Mouse (Mus musculus) megakaryocyte progenitor cell, adult 5-6 weeks (primary cell): ENCODE measurements around the gene Ip6k3. TPM values are rescaled to one million over a fixed set of nuclear protein-coding genes. Genes with fewer than 3 reads are reported as not detected.

Source experiments
- ATAC-seq: replicated peaks from 2 replicates; pipeline ENCODE4 v1.8.0; 2016; ENCODE audit warnings: mild to moderate bottlenecking, moderate TSS enrichment, inconsistent platforms; ENCODE audit not compliant: poor library complexity
- total RNA-seq, 2 experiments: library from RNA; stranded (forward) in 1 of 2; stranded (reverse) in 1 of 2; fragments of 157-497, 149-512 nt in 1 of 2; fragments of 200-1000 nt in 1 of 2; gene quantifications; 2 replicates each; pipeline versions ENCODE4 v1.2.3 to v1.2.4; 2015 to 2017

The Ip6k3 gene
- total RNA-seq, 2 experiments from 2014 or later = not detected

DNA sequence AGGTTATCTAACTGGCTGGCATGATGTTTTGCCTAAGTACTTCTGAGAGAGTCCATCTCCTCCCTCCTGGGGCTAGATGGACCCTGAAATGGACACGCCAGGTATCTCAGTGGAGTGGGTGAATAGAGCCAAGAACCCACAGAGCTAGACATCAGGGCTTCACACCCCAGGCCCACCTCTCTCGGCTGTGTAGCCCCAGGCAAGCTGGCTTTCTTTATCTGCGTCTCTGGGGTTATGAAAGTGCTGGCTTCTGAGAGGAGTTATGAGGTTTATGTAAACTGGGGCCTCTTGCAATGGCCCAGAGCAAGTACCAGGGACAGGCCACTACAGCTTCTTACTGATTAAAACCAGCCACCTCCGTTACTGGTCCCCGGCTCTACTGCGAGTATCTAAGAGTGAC, 12.7 kb downstream of the Ip6k3 start:
- no peak for ATAC-seq

DNA sequence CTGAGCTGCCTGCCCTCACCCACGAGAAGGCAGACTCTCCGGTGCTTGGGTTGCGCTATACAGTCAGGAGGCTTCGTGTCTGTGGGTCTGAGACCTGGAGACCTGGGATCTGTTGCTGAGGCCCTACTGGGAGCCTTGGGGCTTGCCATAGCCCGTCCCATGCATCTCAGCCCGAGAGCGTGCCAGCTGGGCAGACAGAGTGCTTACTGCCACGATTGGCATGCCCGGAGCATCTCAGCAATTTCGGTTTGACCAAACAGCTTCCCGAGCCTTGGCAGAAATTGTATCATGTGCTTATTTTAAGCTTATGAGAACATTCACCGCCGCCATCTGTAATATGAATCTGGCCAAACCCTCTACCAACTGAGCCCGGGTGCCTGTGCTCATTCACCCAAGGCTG, 13.3 kb downstream of the Ip6k3 start:
- ATAC-seq = no peak

DNA sequence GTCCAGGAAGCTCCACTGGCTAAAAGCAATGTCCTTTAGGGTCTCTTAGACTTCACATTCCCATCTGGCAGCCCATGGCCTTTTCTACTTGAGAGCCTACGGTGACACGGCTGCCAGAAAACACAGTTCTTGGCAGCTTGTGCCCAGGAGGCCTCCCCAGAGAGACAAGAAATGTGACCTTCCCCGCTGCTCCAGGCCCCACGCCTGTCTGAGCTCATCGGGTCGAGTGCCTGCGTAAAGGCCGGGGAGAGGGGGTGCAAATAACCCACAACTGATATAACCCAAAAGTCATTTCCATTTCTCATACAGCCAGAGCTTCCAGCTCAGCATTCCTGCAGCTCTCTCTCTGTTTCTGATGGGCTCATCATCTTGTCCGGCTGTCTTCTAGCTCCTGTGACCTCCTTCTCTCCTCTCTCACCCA, 13.8 kb downstream of the Ip6k3 start:
- ATAC-seq = no peak

DNA sequence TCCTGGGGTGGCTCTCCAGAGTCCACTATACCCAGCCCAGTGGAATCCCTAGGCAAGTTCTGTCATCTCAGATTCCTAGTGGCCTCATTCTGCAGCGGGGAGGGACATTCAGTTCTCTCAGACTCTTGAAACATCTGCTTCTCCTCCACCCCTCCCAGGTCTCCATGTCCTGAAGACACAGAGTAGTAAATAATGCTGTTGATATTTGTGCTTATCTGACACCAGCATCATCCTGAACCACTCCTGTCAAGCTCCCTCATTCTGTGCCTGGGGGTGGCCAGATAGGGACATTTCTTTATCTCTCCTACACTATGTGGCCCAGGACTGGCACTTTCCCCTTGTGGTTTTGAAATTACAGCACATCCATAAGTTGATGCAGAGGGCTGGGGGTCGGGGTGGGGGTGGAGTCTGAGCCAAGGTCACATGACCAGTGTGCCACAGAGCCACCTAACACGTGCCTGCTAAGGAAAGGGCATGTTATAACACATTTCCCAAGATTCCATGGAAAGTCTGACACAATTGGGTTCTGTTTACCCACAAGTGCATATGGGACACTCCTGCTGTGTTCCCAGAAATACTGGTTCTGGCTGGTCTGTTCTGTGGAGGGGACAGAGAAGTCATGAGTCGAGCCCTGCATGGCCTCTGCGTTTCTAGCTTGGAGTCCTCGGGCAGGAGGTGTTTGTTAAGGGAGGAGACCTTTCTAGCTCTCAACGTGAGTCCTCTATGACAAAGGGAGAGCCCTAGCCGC, 14.4 kb downstream of the Ip6k3 start:
- ATAC-seq = peak; percentile 91

DNA sequence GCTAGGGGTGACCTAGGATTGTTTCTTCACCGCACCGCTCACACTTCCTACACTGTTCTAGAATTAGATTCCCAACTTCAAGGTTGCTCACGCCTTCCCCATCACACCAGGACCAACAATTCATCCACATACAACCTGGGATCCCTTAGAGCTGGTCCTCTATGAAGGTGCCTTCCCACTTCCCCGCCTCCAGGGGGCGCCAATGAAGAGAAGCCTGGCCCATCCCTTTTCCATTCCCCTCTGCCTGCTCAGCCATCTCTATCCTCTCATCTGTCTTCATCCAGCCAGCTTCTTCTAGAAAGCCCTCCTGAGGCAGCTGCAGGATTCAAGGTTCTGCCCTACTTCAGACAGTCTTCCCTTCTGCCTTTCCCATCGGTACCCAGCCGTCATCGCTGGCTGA, 16.2 kb downstream of the Ip6k3 start:
- ATAC-seq = peak; percentile 40; the same call in 1 of the 2 replicates

DNA sequence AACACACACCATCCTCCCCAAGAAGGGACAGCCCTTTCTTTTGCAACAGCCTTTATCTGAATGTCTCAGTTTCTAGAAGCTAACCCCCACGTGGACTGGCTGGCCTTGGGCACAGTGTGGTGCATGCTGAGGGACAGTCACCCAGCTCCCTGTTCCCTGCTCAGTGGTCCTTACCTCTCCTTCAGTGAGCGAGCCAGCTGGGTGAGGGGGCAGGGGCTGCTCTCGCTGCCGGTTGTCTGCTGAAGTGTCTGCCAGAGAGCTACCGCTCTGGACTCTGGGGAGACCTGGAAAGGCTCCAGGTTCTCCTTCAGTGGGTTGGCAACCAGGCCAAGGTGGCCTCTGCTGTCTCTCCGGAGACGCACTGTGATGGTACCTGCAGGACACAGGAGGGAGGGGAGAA, 16.7 kb downstream of the Ip6k3 start:
- no peak for ATAC-seq

DNA sequence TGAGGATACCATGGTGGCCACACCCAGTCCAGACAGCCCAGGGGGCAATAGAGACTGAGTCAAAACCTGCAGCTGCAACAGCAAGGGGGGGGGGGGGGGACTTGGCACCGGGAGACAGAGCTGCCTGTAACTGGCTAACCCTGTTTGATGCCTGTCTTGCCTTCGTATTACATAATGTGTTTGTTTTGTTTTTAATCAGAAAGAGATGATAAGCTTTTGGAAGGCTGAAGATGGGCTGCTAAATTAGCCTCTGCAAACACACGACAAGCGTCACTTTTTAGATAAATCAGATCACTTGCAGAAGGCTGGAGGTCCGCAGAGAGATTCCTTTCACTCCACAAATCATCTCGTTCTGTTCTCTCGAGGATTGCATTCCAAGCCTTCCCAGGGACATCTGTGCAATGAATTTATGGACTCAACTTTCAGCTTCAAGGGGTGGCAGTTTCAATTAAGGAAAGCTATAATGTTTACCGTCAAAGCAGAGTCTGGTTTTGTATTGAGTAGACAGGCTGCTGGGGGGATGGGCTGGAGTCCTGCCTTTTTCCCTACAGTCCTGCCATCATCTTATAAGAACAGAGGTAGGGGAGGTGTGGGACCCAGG, 21.2 kb downstream of the Ip6k3 start:
- ATAC-seq = no peak

DNA sequence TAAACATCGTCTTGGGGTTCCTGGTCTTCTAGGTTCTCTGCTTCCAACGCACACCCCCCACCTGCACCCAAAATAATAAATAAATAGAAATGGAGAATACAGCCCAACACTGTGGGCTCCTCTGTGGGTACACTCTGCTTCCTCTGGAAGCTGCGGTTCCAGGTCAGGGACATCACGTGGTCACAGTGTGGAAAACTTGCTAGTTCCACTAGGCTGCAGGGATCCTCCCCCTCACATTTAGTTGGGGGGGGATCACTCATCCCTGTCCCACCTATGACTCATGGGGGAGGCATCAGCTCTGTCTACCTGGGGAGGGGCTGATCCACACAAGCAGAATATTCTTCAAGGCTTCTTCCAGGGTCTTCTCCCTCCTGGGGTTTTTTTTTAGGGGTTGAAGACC, 23.4 kb downstream of the Ip6k3 start:
- ATAC-seq = no peak

DNA sequence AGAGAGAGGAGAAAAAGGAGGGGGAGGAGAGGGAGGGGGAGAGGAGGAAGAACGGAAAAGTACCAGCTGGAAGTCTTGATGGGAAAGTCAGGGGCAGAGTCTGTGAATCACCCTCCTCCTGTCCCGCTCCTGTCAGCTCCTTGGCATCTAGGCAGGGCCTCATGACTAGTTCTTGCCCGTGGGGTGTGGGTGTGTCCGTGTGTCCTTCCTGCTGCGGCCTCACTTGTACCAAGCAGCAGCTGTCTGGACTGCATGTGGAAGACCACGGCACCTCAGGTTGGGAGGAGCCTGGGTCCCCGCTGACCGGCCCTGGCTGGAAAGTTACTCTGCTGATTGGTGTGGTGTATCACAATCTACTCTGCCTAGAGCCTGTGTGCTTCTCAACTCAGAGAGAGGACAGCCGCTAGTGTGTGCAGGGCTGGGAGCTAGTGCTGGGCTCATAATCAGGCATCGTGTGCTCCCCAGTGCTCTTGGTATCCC, 25.6 kb downstream of the Ip6k3 start:
- no peak for ATAC-seq

DNA sequence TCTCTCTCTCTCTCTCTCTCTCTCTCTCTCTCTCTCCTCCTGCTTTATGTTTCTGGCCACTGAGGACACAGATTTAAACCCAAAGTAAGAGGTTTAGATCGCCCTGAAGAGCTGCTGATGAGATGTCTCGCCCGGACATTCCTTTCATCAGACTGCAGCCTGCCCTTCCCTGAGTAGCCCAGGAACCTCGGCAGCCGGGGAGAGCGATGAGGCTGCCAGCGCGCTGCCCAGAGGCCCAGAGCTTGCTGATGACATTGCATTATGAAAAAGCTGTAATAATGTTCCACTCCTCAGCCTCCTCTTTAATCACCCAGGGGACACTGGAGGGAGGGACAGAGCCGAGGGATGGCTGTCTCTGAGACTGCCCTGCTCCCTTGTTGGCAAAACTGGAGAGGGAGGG, 27.3 kb downstream of the Ip6k3 start:
- ATAC-seq = no peak

DNA sequence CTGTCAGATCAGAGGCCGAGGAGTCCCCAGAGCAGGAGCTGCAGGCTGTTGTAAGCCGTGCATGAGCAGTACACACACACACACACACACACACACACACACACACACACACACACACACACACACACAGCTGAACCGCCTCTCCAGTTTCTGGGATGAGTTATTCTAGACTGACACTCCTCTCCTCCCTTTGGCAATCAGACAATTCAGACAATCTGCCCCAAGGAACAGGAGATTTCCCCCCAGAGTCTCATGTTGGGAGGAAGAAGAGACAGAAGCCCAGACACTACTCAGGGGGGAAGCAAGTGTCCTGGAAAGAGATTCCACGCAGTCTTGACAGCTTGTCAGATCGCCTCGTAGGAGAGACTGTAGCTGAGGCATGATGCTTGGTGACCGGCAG, 28.3 kb downstream of the Ip6k3 start:
- no peak for ATAC-seq

DNA sequence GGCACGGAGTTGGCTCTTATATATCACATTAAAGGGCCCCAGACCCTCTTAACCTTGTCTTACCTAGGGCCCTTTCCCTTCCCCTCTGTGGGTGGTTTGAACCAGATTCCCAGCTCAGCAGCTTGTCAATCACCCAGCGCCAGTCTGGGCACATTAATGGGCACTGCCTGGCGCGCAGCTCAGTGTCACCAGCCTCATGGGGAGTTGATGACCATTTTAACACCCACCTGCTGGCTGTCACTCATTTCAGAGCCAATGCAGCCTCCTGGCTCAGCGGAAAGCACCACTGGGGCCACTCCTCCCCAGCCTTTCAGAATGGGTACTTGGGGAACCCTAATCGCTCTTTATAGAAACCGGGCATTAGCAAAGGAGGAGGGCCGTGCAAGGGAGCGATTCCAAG, 29.2 kb downstream of the Ip6k3 start:
- ATAC-seq = no peak

DNA sequence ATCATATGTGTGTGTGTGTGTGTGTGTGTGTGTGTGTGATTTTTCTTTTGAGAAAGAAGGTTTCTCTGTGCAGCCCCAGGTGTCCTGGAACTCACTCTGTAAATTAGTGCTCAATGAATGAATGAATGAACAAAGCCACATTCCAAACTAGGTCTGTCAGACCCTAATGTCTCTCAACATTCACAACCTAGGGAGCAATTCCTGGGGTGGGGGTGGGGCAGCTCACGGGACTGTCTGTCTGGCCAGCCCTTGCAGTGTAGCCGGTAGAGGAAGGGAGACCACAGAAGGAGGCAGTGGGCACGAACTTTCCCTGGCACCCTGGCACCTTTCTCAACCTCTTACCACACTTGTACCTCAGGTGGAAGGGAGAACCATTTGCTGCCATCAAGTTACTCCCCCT, 32.9 kb downstream of the Ip6k3 start:
- no peak for ATAC-seq

DNA sequence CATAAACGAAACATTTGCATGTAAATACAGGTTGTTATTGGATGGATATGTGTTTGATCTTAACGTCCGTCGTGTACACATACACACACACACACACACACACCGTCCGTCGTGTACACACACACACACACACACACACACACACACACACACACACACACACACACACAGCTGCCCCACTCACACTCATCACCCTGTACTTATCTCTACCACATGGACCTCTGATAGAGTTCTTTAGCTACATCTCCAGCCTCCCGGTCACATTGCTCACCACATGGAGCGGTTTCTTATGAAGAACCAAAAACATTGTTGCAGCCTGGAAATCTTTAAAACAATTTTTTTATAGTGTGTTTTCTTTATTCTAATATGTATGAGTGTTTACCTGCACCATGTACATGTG, 33.4 kb downstream of the Ip6k3 start:
- ATAC-seq = peak; percentile 21; the same call in 1 of the 2 replicates

DNA sequence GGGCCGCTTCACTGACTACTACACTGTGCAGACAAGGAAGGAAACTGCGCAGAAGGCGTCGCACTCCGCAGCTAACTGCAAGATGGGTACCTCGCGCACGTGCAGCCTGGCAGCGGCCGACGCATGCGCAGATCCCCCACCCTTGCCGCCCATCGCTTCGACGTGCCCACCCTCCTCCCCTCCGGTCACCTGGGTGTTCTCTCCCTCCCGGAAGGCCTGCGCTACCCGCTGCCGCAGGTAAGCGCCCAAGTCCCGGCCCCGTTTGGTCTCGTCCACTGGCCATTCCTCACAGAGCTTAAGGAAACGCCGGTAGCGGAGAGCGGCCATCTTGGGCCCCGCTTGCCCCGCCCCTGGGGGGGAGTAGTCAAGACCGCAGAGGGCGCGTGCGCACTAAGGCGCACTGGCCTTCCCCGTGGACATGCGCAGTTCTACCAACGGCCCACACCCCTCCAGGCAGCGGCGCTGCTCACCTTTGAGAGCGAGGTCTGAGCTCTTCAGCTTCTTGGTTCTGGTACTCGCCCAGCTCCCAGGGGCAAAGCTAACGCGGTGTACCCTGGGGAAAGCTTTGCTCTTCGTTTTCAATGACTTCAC, 33.9 kb downstream of the Ip6k3 start, which contains the start of gene Uqcc2:
TSS of gene Uqcc2 (minus strand) at position 366 of the 591 bp plus-strand sequence.
- ATAC-seq = peak; percentile 88

DNA sequence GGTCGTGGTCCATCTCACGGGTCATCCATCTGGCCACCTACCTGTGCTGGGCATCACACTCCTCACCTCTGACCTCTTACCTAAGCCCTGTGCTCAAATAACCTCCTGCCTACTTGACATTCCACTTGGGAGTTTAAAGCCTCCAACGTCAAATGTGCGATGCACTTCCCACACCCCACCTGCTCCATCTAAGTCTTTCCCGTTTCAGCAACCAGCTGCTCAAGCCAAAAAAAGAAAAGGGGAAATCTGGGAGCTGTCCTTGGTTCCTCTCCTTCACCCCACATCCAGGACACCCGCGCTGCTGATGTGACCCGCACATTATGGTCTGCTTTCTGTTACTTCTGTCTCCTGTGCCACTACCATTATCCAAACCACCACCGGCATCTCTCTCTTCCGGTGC, 35.4 kb downstream of the Ip6k3 start:
- ATAC-seq = no peak

DNA sequence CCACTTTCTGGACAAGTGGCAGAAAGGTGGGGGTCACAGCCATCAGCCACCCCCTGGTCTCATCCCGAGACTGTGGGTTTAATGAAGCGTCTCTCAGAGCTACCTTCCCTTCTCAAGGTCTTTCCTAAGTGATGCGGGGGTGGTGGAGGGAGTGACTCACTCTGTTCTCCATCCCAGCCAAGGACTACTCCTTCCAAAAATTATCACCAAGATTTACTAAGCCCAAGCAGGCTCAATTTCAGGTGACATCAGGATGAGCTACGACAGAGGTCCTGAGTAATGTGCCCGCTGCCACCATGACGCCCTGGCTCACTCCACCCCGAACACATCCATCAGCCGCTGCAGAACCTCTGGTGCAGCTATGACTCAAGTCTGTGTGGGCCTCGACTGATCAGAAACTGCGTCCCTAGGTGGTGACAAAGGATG, 36.3 kb downstream of the Ip6k3 start:
- ATAC-seq = no peak

DNA sequence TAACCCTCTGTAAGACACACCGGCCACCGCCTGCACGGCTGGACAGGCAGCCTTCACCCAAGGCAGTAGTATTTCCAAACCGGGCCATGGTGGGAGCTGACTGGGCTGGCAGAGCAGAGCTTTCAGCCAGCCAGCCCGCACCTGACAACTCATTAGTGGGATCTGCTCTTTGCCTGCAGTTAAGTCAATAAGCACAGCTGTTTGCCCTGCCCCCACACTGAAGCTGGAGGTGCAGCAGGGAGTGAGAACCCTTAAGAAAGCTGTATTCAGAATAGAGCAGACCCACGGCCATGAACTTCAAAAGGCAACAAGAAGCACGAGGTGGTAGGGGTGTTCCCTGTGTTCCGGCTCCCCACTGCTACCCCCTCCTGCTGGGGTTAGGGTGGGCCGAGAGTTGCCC, 37.3 kb downstream of the Ip6k3 start:
- no peak for ATAC-seq

DNA sequence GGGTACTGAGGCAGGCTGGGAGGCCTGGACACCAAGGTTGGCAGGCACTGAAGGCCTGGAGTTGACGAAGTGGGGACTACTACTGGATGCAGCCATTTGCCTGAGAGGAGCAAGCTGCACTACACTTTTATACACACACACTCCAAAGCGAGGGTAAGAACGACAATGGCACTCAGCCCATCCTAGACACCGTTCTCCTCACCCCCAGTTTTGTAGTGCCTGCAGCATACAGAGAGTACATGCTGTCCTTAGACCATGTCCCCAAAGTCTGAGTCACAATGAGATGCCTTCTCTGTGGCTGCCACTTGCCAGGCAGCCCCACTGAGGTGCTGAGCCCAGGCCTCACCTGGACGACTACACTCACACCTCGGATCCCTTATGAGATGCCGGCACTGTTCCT, 37.8 kb downstream of the Ip6k3 start:
- no peak for ATAC-seq

DNA sequence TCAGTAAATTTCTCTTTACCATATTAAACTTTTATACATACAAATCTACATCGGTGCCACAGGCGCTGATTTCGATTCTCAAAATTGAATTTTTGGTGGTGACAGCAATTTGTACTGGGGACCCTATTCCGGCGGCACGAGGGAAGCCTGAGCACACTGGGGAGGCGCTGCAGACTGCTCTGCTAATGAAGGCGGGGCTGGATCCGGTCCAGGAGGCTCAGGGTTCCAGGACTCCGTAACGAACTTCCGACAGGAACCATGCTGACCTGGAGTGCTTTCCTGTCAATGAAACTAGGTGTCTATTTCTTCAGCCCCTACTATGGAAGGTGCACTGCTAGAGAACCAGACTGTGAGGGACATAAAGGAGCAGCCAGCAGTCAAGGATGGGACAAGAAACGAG, 38.3 kb downstream of the Ip6k3 start:
- ATAC-seq = no peak

DNA sequence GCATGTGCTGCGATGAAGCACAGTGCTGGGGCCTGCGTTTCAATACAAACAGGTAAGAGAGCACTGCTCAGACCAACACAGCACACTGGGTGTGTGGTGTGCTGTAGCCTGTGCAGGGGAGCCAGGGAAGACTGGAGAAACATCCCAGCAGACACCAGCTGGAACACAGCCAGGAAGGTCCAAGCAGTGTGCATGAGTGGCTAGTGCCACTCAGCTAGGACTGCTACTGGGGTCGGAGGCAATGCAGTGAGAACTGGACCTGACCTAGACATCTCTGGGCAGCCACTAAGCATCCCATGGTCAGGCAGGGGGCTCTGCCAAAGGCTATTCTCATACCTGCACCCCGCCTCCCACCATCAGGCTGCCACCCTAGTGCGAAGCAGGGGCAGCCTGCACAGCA, 39.4 kb downstream of the Ip6k3 start:
- ATAC-seq = no peak

DNA sequence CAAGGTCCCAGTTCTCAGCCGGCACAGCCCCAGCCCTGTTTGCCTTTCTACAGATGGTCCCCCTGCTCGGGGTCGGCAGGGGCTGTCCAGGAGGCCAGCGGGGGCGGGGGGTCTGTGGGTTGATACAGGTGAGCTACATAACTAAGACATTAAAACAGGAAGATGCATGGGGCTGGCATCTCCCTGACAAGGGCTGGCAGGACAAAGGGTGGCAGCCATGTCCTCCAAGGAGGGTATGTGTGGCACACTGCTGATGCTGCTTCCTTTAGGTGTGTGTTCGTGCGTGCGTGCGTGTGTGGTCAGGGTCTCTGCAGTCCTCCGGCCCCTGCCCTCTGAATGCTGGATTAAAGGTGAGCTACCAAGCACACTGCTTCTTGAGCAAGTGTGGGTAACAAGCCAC, 40.6 kb downstream of the Ip6k3 start:
- ATAC-seq = no peak
